Mouse (Mus musculus): ENCODE measurements at regions not wholly inside any gene's neighbourhood (a gene's known extent, or its start where the extent isn't known, plus 50 kb on each side); places are given as distances from the start of the nearest gene placed in this dataset.

- no peak for TF ChIP-seq CTCF (conservative IDR thresholded peaks at IDR 0.05; ENCODE audit: low read length)
- no peak for TF ChIP-seq NANOG (IDR thresholded peaks at IDR 0.05; ENCODE audit: borderline replicate concordance, low read length)
- no peak for TF ChIP-seq POU5F1 (IDR thresholded peaks at IDR 0.05; ENCODE audit: borderline replicate concordance, low read length)
Measured at GRCm38 (mm10) chr13:82619005-82619653, 836.3 kb downstream of the Cetn3 start.

Data from E14TG2a.4 (cell line).